Mouse (Mus musculus): Measurements from ENCODE around the gene Prnd. TPM values are rescaled to one million over a fixed set of nuclear protein-coding genes. Genes with fewer than 3 reads are reported as not detected.

Gene Prnd
- polyA plus RNA-seq (2015; fragmentation: Illumina TruSeq; extraction: RNeasy Lipid Tissue Mini Kit (QIAGEN cat#74804); ENCODE audit: insufficient read depth, low replicate concordance) = 3.3 TPM

DNA sequence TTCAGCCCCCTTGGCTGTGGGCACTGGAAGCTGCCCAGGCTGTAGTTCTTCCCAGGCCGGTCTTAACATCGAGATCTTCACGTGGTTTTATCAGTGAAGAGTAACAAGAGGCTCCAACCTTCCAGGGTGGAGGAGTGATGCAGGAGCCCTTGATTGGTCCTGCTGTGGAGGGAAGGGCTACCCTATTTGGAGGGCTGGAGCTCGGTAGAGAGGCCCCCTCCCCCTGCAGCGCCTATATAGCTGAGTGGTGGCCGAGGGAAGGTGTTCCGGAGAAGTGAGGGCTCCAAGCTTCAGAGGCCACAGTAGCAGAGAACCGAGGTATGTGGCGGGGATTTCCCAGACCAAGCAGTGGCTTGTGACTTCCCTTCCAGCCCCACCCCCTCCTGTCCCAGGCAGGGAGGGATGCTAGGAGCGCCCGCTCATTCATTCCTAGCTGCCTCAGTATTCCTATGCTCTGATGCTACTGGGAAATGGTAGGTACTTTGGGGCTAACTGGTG, at the start of gene Prnd:
TSS of gene Prnd (plus strand) at position 264 of the 498 bp plus-strand sequence.

GRCm38 (mm10) chr2:131909683-131910572, 40.7 kb upstream of the Prnd start, which contains the start of the genes Prnp and Prn:
Prnp (plus strand) TSS chr2:131909928.
Prn (plus strand) TSS chr2:131909957.

Other genes with a start within 250 kb of the Prnd start
- 0.30 TPM for gene Erv3, start 91.1 kb upstream of the Prnd start, polyA plus RNA-seq (2015; fragmentation: Illumina TruSeq; extraction: RNeasy Lipid Tissue Mini Kit (QIAGEN cat#74804); ENCODE audit: insufficient read depth, low replicate concordance)
- gene Prnp, start 40.9 kb upstream of the Prnd start, polyA plus RNA-seq (2015; fragmentation: Illumina TruSeq; extraction: RNeasy Lipid Tissue Mini Kit (QIAGEN cat#74804); ENCODE audit: insufficient read depth, low replicate concordance) = 47.9 TPM
- not detected for gene Prn, start 40.9 kb upstream of the Prnd start, polyA plus RNA-seq (2015; fragmentation: Illumina TruSeq; extraction: RNeasy Lipid Tissue Mini Kit (QIAGEN cat#74804); ENCODE audit: insufficient read depth, low replicate concordance)
- gene Rassf2, start 79.4 kb downstream of the Prnd start, polyA plus RNA-seq (2015; fragmentation: Illumina TruSeq; extraction: RNeasy Lipid Tissue Mini Kit (QIAGEN cat#74804); ENCODE audit: insufficient read depth, low replicate concordance) = 102 TPM
- 28.7 TPM for gene Slc23a2, start 194.2 kb downstream of the Prnd start, polyA plus RNA-seq (2015; fragmentation: Illumina TruSeq; extraction: RNeasy Lipid Tissue Mini Kit (QIAGEN cat#74804); ENCODE audit: insufficient read depth, low replicate concordance)